Mouse (Mus musculus) heart, postnatal 25 days (tissue): ENCODE measurements around the gene Brf1. TPM values are rescaled to one million over a fixed set of nuclear protein-coding genes. Genes with fewer than 3 reads are reported as not detected.

Experiments
- DNase-seq: peaks from one replicate; pipeline ENCODE4 v3.0.0; 2022; ENCODE audit warnings: low spot score
- intact Hi-C: fragments of 180-260 bp; cut with DNase I; formaldehyde crosslinking; loops from one replicate; pipeline ENCODE4 v1.15.1; 2025
- microRNA-seq: library from miRNA; unstranded; fragments of <30 nt; microRNA quantifications from one replicate; pipeline ENCODE4 v1.2.0, GENCODE M21; 2022
- total RNA-seq, 2 experiments: library from RNA; stranded (reverse); gene quantifications; 2 replicates each; pipeline ENCODE4 v1.2.3; 2021

Brf1 gene
- total RNA-seq, 2 experiments from 2014 or later = 23.5 to 25.1 TPM

GRCm38 (mm10) chr12:112915587-112915986, 84.9 kb downstream of the Brf1 start:
- intact Hi-C loops = no loop called here
- DNase-seq = no peak

GRCm38 (mm10) chr12:112914527-112914926, 86.0 kb downstream of the Brf1 start:
- DNase-seq = peak; percentile 43
- intact Hi-C loops = no loop called here

GRCm38 (mm10) chr12:112912951-112913745, 87.4 kb downstream of the Brf1 start:
- no peak for DNase-seq
- intact Hi-C loops = no loop called here

GRCm38 (mm10) chr12:112911701-112912100, 88.8 kb downstream of the Brf1 start:
- no peak for DNase-seq
- intact Hi-C loops = no loop called here

Small RNA genes within 50 kb of the gene (microRNA-seq; reads per million reads assigned to microRNA genes)
- not detected for gene Mir6941

Other genes with a start within 250 kb of the Brf1 start
- gene Pld4, start 240.0 kb downstream of the Brf1 start, total RNA-seq = 1 to 10 TPM; 5.6 to 6.9 TPM
- 10 to 100 TPM; 15.3 to 16.5 TPM for gene Ahnak2, start 198.0 kb downstream of the Brf1 start, total RNA-seq
- 1 to 10 TPM; 1.5 to 1.9 TPM for gene Clba1, start 191.8 kb downstream of the Brf1 start, total RNA-seq
- gene Cdca4, start 171.3 kb downstream of the Brf1 start, total RNA-seq = 1 to 10 TPM; 6.4 to 7.6 TPM
- under 1 TPM in 1 of 2 experiments, not detected in 1; 0.23 TPM for gene Gpr132, start 132.5 kb downstream of the Brf1 start, total RNA-seq
- gene Jag2, start 70.9 kb downstream of the Brf1 start, total RNA-seq = 10 to 100 TPM; 22.4 to 34.7 TPM
- 1 to 10 TPM; 4.4 to 5.7 TPM for gene Nudt14, start 58.6 kb downstream of the Brf1 start, total RNA-seq
- 10 to 100 TPM; 21.0 to 21.9 TPM for gene Btbd6, start 24.2 kb downstream of the Brf1 start, total RNA-seq
- 10 to 100 TPM; 35.5 to 35.9 TPM for gene Pacs2, start 13.8 kb upstream of the Brf1 start, total RNA-seq
- gene Tex22, start 73.8 kb upstream of the Brf1 start, total RNA-seq = not detected
- 10 to 100 TPM; 48.4 to 49.3 TPM for gene Mta1, start 97.6 kb upstream of the Brf1 start, total RNA-seq
- gene Crip2, start 139.5 kb upstream of the Brf1 start, total RNA-seq = 1,000 to 10,000 TPM; 1,410 to 1,505 TPM
- 100 to 1,000 TPM; 178 to 211 TPM for gene Crip1, start 145.6 kb upstream of the Brf1 start, total RNA-seq
- under 1 TPM; 0.61 to 0.83 TPM for gene Tedc1, start 155.7 kb upstream of the Brf1 start, total RNA-seq
- under 1 TPM in 1 of 2 experiments, not detected in 1; 0.17 TPM for gene Tmem121, start 185.2 kb upstream of the Brf1 start, total RNA-seq